24 mouse cellular contexts compared by ENCODE assay signal in genomic region chr11:75583521-75583920, GRCm38 (mm10).
"Had no signal": no experiment of that assay in that cellular context is flagged by ENCODE, and none has a peak within 500 bp of the region (broad histone marks: within the 10 kb centered on the region; RNA-seq: fewer than 3 reads in every experiment).

No protein-coding gene starts in this region.

- H3K4me3 ChIP-seq: heart, adult 2 months; hindbrain, embryonic 13.5 days; hindbrain, embryonic 15.5 days; kidney, embryonic 15.5 days; limb, embryonic 13.5 days; limb, embryonic 15.5 days; liver, embryonic 12.5 days had no signal

- H3K36me3 ChIP-seq: hindbrain, embryonic 13.5 days; hindbrain, embryonic 15.5 days; kidney, embryonic 15.5 days; limb, embryonic 13.5 days; limb, embryonic 15.5 days; liver, embryonic 12.5 days had no signal

- H3K4me2 ChIP-seq: heart, embryonic 11.5 days; hindbrain, embryonic 13.5 days; hindbrain, embryonic 15.5 days; kidney, embryonic 15.5 days; limb, embryonic 13.5 days; limb, embryonic 15.5 days; liver, embryonic 12.5 days had no signal

- H3K27ac ChIP-seq: heart, adult 2 months; hindbrain, embryonic 13.5 days; hindbrain, embryonic 15.5 days; hindbrain, postnatal 0 days; kidney, embryonic 15.5 days; kidney, postnatal 0 days; limb, embryonic 13.5 days; limb, embryonic 15.5 days; liver, embryonic 12.5 days; liver, embryonic 14.5 days had no signal

- H3K27me3 ChIP-seq: hindbrain, embryonic 13.5 days; hindbrain, embryonic 15.5 days; kidney, embryonic 15.5 days; limb, embryonic 13.5 days; limb, embryonic 15.5 days; liver, embryonic 12.5 days had no signal

- DNase-seq: gastrocnemius, postnatal 14 days; gastrocnemius, postnatal 36 days; heart, adult 11 months; heart, adult 2 months; heart, postnatal 10 days; heart, postnatal 36 days; kidney, adult 11 months; kidney, adult 2 months; kidney, adult 9 months; kidney, postnatal 14 days; kidney, postnatal 36 days; layer of hippocampus, adult 9-11 months; layer of hippocampus, postnatal 36 days; left cerebral cortex, postnatal 4 days had no signal

- ATAC-seq: hindbrain, postnatal 0 days; liver, embryonic 12.5 days had no signal

- H3K9ac ChIP-seq: hindbrain, embryonic 13.5 days; hindbrain, embryonic 15.5 days; kidney, embryonic 15.5 days; limb, embryonic 13.5 days; limb, embryonic 15.5 days; liver, embryonic 12.5 days; liver, embryonic 14.5 days had no signal

- H3K9me3 ChIP-seq: hindbrain, embryonic 13.5 days; hindbrain, embryonic 15.5 days; kidney, embryonic 15.5 days; limb, embryonic 13.5 days; limb, embryonic 15.5 days; liver, embryonic 12.5 days had no signal
